Mouse (Mus musculus): ENCODE data around the gene Serp2. TPM values are rescaled to one million over a fixed set of nuclear protein-coding genes. Genes with fewer than 3 reads are reported as not detected.

The Serp2 gene
- total RNA-seq, 2 experiments from 2014 or later: 0.75 to 1.1 TPM

GRCm38 (mm10) chr14:76498210-76498609 lies 58.5 kb downstream of the Serp2 start:
- no peak for DNase-seq

GRCm38 (mm10) chr14:76497187-76497586 lies 59.5 kb downstream of the Serp2 start:
- no peak for DNase-seq

- no peak for DNase-seq
Measured at GRCm38 (mm10) chr14:76495022-76495421, 61.7 kb downstream of the Serp2 start.

DNA sequence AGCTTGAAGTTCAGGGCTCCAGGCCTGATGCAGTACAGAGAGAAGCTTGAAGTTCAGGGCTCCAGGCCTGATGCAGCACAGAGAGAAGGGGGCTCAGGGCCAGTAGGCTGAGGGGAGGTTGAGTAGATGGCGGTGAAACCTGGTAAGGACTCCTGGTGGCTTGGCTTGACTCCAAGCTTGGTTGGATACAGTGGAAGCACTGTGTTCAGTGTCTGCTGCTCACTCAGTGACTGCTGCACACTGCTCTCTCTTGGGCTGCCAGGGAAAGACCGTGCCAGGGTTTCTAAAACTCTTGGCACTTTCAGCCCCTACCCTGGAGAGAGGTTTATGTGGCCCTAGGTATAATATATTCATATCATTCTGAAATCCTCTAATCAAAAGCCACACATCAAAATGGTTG lies 67.6 kb downstream of the Serp2 start:
- no peak for DNase-seq

DNA sequence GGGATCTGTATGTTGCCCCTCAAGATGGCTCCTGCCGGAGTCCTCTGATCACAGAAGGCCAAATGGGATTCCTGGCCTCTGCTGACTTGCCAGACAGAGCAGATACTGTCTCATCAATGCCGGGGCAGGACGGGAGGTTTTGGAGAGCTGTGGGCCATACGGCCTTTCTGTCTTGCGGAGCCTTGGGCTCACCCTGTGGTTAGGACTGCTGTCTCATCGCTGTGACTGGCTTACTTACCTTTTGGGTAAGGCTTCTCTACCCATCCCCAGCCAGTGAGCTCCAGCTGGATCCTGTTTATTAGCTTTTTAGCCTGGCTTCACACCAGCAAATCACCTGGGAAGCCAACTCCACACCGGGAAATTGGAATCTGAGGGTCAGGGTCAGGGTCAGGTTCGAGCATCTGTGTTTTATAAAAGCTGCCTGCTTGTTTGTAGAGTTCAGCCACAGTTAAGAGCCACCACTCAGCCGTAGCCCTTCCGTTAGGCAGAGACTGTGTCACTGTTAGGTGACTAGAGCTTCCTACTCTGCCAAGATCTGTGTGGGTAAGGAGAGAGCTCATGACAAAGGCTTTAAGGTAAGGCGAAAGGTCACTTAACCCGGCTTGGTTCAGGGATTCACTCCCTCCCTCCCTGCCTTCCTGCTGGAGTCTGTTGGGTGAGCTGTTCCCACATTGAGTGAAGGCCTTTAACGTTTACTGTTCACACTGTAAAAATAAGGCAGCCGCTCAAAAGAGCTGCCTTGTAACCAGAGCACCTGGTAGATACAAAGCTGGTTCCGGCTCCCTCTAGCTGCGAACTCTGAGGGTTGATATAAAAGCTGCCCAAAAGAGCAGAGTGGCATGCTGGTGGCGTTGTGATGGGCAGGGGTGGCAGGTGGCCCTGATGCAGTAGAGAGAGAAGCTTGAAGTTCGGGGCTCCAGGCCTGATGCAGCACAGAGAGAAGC lies 68.3 kb downstream of the Serp2 start:
- DNase-seq: no peak

DNA sequence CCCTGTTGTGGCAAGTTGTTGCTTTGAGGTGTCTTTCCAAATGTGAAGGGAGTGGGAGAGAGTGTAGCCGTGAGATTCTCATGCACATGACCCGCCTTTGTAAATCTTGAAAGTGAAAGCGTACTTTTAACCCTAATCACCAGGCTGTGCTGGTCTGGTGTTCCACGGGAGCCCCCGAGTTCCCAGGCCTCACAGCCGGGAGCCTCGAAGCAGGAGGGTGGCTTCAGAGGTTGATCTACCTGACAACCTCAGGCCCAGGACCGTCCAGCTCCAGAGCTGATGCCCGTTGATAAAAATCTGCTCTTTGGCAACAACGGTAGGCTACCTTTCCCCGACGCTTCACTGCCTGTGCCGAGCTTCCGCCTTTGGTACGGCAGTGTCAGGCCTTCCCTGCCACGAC lies 69.1 kb downstream of the Serp2 start:
- DNase-seq: no peak

GRCm38 (mm10) chr14:76483701-76484100 lies 73.0 kb downstream of the Serp2 start:
- DNase-seq: no peak

Other genes starting within 250 kb of the Serp2 start
- gene Tsc22d1, start 141.9 kb downstream of the Serp2 start, total RNA-seq (2021): 100 to 1,000 TPM; 389 to 414 TPM